Comparison of ENCODE assay signal across 8 mouse cellular contexts in the genomic region with DNA sequence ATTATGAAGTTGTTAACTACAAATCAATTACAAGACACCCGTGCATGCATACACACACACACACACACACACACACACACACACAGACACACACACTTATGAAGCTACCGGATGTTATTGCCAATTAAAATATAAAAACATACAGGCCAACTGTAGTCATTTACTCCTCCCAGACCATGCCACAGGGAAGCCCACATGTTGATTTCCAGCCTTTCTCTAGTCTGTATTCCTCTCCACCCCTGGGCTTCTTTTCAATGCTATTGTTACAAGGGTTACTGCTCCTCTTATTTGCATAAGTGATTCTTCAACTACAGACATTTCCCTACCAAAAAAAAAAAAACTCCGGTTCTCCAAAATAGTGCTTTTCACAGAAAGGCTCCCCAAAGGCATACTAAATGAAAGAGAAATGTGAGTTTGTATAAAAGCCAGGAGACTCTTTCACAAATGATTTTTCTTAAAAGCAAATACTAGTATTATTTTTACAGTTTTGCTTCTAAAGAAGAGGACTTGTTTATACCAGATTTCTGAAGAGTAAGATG.
DNase-seq lines count a peak whose midpoint lies in the region; ATAC-seq and TF ChIP-seq lines count a peak whose summit lies in the region.
"Had no signal": no experiment of that assay in that cellular context is flagged by ENCODE, and none has a peak within 500 bp of the region (broad histone marks: within the 10 kb centered on the region; RNA-seq: fewer than 3 reads in every experiment).

No protein-coding gene starts in this region.

- no peaks in the 10 kb centered on the region for H3K27me3 ChIP-seq in lung, embryonic 14.5 days (ENCODE audit: insufficient read depth, low read length)
- H3K27me3 ChIP-seq in forebrain, embryonic 12.5 days, result no peaks in the 10 kb centered on the region
- no peaks in the 10 kb centered on the region for H3K27me3 ChIP-seq in hindbrain, embryonic 16.5 days (replicated peaks; ENCODE audit: control insufficient read depth, insufficient read depth, low read length)
- no peaks in the 10 kb centered on the region for H3K27me3 ChIP-seq in neural tube, embryonic 15.5 days (replicated peaks)
- H3K27me3 ChIP-seq: liver, embryonic 15.5 days had no signal

- H3K27ac ChIP-seq in lung, embryonic 14.5 days (ENCODE audit: low read depth), result peak overlapping the region; percentile 97
- peak overlapping the region; percentile 93 for H3K27ac ChIP-seq in forebrain, embryonic 12.5 days
- 0 out of 2 replicates have a peak overlapping the region, but pooled peaks have one; percentile 16 for H3K27ac ChIP-seq in hindbrain, embryonic 16.5 days (ENCODE audit: low read depth, low read length)
- peak overlapping the region; percentile 70; the same call in 1 of the 2 replicates for H3K27ac ChIP-seq in neural tube, embryonic 15.5 days (replicated peaks)
- H3K27ac ChIP-seq: liver, embryonic 15.5 days had no signal

- H3K4me3 ChIP-seq in lung, embryonic 14.5 days (ENCODE audit: low read depth, low read length), result no peak overlapping the region
- no peak overlapping the region for H3K4me3 ChIP-seq in lung, adult 2 months (replicated peaks; ENCODE audit: extremely low read depth, low read depth, low read length)
- no peak overlapping the region for H3K4me3 ChIP-seq in forebrain, embryonic 12.5 days (replicated peaks)
- no peak overlapping the region for H3K4me3 ChIP-seq in hindbrain, embryonic 16.5 days (ENCODE audit: low read length)
- H3K4me3 ChIP-seq in neural tube, embryonic 15.5 days (replicated peaks), result no peak overlapping the region
- H3K4me3 ChIP-seq: liver, embryonic 15.5 days had no signal

- no peaks in the 10 kb centered on the region for H3K9me3 ChIP-seq in lung, embryonic 14.5 days (ENCODE audit: low read depth, low read length)
- H3K9me3 ChIP-seq in forebrain, embryonic 12.5 days, result no peaks in the 10 kb centered on the region
- H3K9me3 ChIP-seq in hindbrain, embryonic 16.5 days (ENCODE audit: control insufficient read depth, low read length), result no peaks in the 10 kb centered on the region
- no peaks in the 10 kb centered on the region for H3K9me3 ChIP-seq in neural tube, embryonic 15.5 days (replicated peaks)
- H3K9me3 ChIP-seq: liver, embryonic 15.5 days had no signal

- ATAC-seq in lung, embryonic 14.5 days (ENCODE audit: insufficient read depth), result no peak
- peak; percentile 28; the same call in 1 of the 2 replicates for ATAC-seq in forebrain, embryonic 12.5 days (ENCODE audit: low FRiP score)
- ATAC-seq in hindbrain, embryonic 16.5 days, result peak; percentile 69; the same call in 1 of the 2 replicates
- ATAC-seq in neural tube, embryonic 15.5 days (ENCODE audit: low FRiP score), result peak; percentile 54; the same call in 1 of the 2 replicates

- peaks cover 44% of the 10 kb centered on the region for H3K36me3 ChIP-seq in lung, embryonic 14.5 days (ENCODE audit: insufficient read depth)
- H3K36me3 ChIP-seq in forebrain, embryonic 12.5 days (replicated peaks), result peaks cover 11% of the 10 kb centered on the region
- H3K36me3 ChIP-seq in hindbrain, embryonic 16.5 days (ENCODE audit: control insufficient read depth, insufficient read depth, low read length), result no peaks in the 10 kb centered on the region; the same call in 1 of the 2 replicates
- H3K36me3 ChIP-seq in neural tube, embryonic 15.5 days, result no peaks in the 10 kb centered on the region
- H3K36me3 ChIP-seq: liver, embryonic 15.5 days had no signal

- TF ChIP-seq CTCF in lung, embryonic 14.5 days (IDR thresholded peaks at IDR 0.05; ENCODE audit: low read depth), result no peak
- TF ChIP-seq CTCF in lung, adult 2 months (IDR thresholded peaks at IDR 0.05; ENCODE audit: insufficient read depth, low read length), result no peak

- H3K4me1 ChIP-seq in lung, embryonic 14.5 days (ENCODE audit: insufficient read depth), result peaks cover 35% of the 10 kb centered on the region
- H3K4me1 ChIP-seq in lung, adult 2 months (ENCODE audit: control insufficient read depth, insufficient read depth, low read length), result peaks cover 27% of the 10 kb centered on the region
- H3K4me1 ChIP-seq in forebrain, embryonic 12.5 days, result peaks cover 44% of the 10 kb centered on the region
- peaks cover 12% of the 10 kb centered on the region for H3K4me1 ChIP-seq in hindbrain, embryonic 16.5 days (ENCODE audit: control insufficient read depth, insufficient read depth, low read depth, low read length)
- peaks cover 25% of the 10 kb centered on the region for H3K4me1 ChIP-seq in neural tube, embryonic 15.5 days
- H3K4me1 ChIP-seq: liver, embryonic 15.5 days had no signal

- no peak overlapping the region for H3K4me2 ChIP-seq in lung, embryonic 14.5 days
- H3K4me2 ChIP-seq in forebrain, embryonic 12.5 days, result no peak overlapping the region
- no peak overlapping the region for H3K4me2 ChIP-seq in hindbrain, embryonic 16.5 days (ENCODE audit: low read length)
- H3K4me2 ChIP-seq in neural tube, embryonic 15.5 days, result 0 out of 2 replicates have a peak overlapping the region, but pooled peaks have one; percentile 26
- H3K4me2 ChIP-seq: liver, embryonic 15.5 days had no signal

- DNase-seq in lung, embryonic 14.5 days, result no peak
- DNase-seq in lung, adult 2 months, result no peak
- DNase-seq in right cerebral cortex, postnatal 36 days (ENCODE audit: low spot score in 2 of 2), result no peak
- DNase-seq in layer of hippocampus, adult 11-12 months (ENCODE audit: low spot score), result no peak

- H3K9ac ChIP-seq in lung, embryonic 14.5 days, result no peak overlapping the region
- no peak overlapping the region for H3K9ac ChIP-seq in forebrain, embryonic 12.5 days
- no peak overlapping the region for H3K9ac ChIP-seq in hindbrain, embryonic 16.5 days (ENCODE audit: low read depth, low read length)
- H3K9ac ChIP-seq in neural tube, embryonic 15.5 days (replicated peaks), result no peak overlapping the region
- H3K9ac ChIP-seq: liver, embryonic 15.5 days had no signal

- 58% methylated on average over 3 of the region's 3 CpGs for WGBS in lung, embryonic 14.5 days
- 55% methylated on average over 3 of the region's 3 CpGs for WGBS in lung, adult 2 months
- 21% methylated on average over 3 of the region's 3 CpGs for WGBS in forebrain, embryonic 12.5 days
- WGBS in hindbrain, embryonic 16.5 days, result 23% methylated on average over 3 of the region's 3 CpGs
- 19% methylated on average over 3 of the region's 3 CpGs for WGBS in neural tube, embryonic 15.5 days

- TF ChIP-seq POLR2A in lung, adult 2 months (IDR thresholded peaks at IDR 0.05; ENCODE audit: borderline replicate concordance, extremely low read depth, low read depth, low read length), result no peak

Comparison
In these comparisons a context has a peak if more than half of its experiments do, and no peak if none do; other contexts are left out.
1. H3K27ac ChIP-seq: peak in every context shown above with its lines; median percentile 97 in lung, embryonic 14.5 days; 93 in forebrain, embryonic 12.5 days; 70 in neural tube, embryonic 15.5 days; 16 in hindbrain, embryonic 16.5 days.